Mouse (Mus musculus): ENCODE data around the gene 1700016C15Rik. TPM values are rescaled to one million over a fixed set of nuclear protein-coding genes. Genes with fewer than 3 reads are reported as not detected.

The 1700016C15Rik gene
- polyA plus RNA-seq (2014; fragmentation: Nextera tagmentation; extraction: Ambion mirVana): not detected in 2 replicates

GRCm38 (mm10) chr1:177729043-177730024, at the start of gene 1700016C15Rik:
Gene 1700016C15Rik, plus strand, starts transcription at chr1:177729814.
- H3K9me3 ChIP-seq (replicated peaks; ENCODE audit: control insufficient read depth, low read length): peaks cover 3% of the 10 kb centered on the region; the same call in 1 of the 2 replicates
- H3K36me3 ChIP-seq (ENCODE audit: control insufficient read depth, insufficient read depth, low read length): no peaks in the 10 kb centered on the region
- H3K4me1 ChIP-seq (ENCODE audit: control insufficient read depth, insufficient read depth, low read length): no peaks in the 10 kb centered on the region
- DNase-seq (ENCODE audit: low spot score) (no peak), ATAC-seq (no peak)
- no peak within 1 kb of the TSS for H3K9ac ChIP-seq (ENCODE audit: low read length)
- no peak within 1 kb of the TSS for H3K27ac ChIP-seq (ENCODE audit: low read depth, low read length)
- no peak within 1 kb of the TSS for H3K4me2 ChIP-seq (ENCODE audit: low read length)
- no peak within 1 kb of the TSS for H3K4me3 ChIP-seq (ENCODE audit: low read depth, low read length)
- H3K27me3 ChIP-seq (replicated peaks; ENCODE audit: control insufficient read depth, insufficient read depth, low read length): no peaks in the 10 kb centered on the region
- 32% methylated on average over 11 of the region's 11 CpGs for WGBS

DNA sequence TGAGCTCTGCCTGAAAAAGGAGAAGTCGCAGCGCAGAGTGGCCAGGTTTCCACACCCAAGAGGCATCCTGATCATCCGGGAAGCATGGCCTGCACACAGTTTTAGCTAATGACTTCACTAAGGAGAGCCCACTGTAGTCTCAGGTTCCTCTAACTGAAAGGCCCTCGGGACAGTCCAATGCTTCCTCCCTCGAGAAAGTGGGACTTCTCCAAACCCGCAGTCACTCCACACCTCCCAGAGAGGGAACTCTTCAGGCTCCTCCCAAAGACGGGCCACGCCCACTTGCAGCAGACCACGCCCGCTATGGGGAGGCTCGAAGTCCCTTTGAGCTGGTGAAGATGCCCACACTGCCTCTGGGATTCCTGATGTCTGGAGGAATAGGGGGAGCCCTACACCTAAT, 48.4 kb upstream of the 1700016C15Rik start:
- ATAC-seq (no peak), DNase-seq (ENCODE audit: low spot score) (no peak)
- Histone ChIP-seq H3K4me2 (ENCODE audit: low read length) (no peak overlapping the region), H3K4me1 (ENCODE audit: control insufficient read depth, insufficient read depth, low read length) (peaks cover 14% of the 10 kb centered on the region), H3K4me3 (ENCODE audit: low read depth, low read length) (no peak overlapping the region), H3K27me3 (replicated peaks; ENCODE audit: control insufficient read depth, insufficient read depth, low read length) (no peaks in the 10 kb centered on the region), H3K36me3 (ENCODE audit: control insufficient read depth, insufficient read depth, low read length) (no peaks in the 10 kb centered on the region), H3K9me3 (replicated peaks; ENCODE audit: control insufficient read depth, low read length) (no peaks in the 10 kb centered on the region), H3K27ac (ENCODE audit: low read depth, low read length) (no peak overlapping the region), H3K9ac (ENCODE audit: low read length) (no peak overlapping the region)
- 82% methylated on average over 11 of the region's 11 CpGs for WGBS

GRCm38 (mm10) chr1:177683931-177684836, 45.4 kb upstream of the 1700016C15Rik start:
- H3K9ac ChIP-seq (ENCODE audit: low read length): peak overlapping the region; percentile 14; the same call in 1 of the 2 replicates
- no peak overlapping the region for H3K27ac ChIP-seq (ENCODE audit: low read depth, low read length)
- H3K9me3 ChIP-seq (replicated peaks; ENCODE audit: control insufficient read depth, low read length): no peaks in the 10 kb centered on the region
- no peaks in the 10 kb centered on the region for H3K27me3 ChIP-seq (replicated peaks; ENCODE audit: control insufficient read depth, insufficient read depth, low read length)
- ATAC-seq (peak; percentile 61), DNase-seq (ENCODE audit: low spot score) (peak; percentile 47)
- WGBS: 47% methylated on average over 18 of the region's 18 CpGs
- H3K4me1 ChIP-seq (ENCODE audit: control insufficient read depth, insufficient read depth, low read length): peaks cover 14% of the 10 kb centered on the region
- H3K4me3 ChIP-seq (ENCODE audit: low read depth, low read length): no peak overlapping the region
- no peaks in the 10 kb centered on the region for H3K36me3 ChIP-seq (ENCODE audit: control insufficient read depth, insufficient read depth, low read length)
- peak overlapping the region; percentile 28 for H3K4me2 ChIP-seq (ENCODE audit: low read length)

DNA sequence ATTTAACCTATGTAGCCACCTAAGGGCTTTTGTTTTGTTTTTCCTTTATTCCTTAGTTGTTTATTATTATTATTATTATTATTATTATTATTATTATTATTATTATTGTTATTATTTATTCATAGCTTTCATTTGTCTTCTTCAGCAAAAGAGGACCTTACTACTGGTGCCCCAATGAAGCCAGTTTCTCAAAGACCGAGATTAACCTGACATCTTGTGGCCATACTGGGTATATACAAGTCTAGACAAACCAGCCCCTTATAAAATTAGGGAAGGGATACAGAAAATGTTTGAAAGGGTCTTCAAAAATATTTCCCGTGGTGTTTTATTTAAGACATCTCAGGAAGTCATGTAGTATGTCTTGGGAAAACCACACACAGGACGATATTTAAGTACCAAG, 44.7 kb upstream of the 1700016C15Rik start:
- Histone ChIP-seq H3K36me3 (ENCODE audit: control insufficient read depth, insufficient read depth, low read length) (no peaks in the 10 kb centered on the region), H3K27ac (ENCODE audit: low read depth, low read length) (no peak overlapping the region), H3K27me3 (replicated peaks; ENCODE audit: control insufficient read depth, insufficient read depth, low read length) (no peaks in the 10 kb centered on the region), H3K9ac (ENCODE audit: low read length) (no peak overlapping the region), H3K9me3 (replicated peaks; ENCODE audit: control insufficient read depth, low read length) (no peaks in the 10 kb centered on the region), H3K4me2 (ENCODE audit: low read length) (no peak overlapping the region), H3K4me3 (ENCODE audit: low read depth, low read length) (no peak overlapping the region), H3K4me1 (ENCODE audit: control insufficient read depth, insufficient read depth, low read length) (peaks cover 14% of the 10 kb centered on the region)
- DNase-seq (ENCODE audit: low spot score): peak; percentile 88
- WGBS: 11% methylated on average over 3 of the region's 3 CpGs
- ATAC-seq: peak; percentile 79

DNA sequence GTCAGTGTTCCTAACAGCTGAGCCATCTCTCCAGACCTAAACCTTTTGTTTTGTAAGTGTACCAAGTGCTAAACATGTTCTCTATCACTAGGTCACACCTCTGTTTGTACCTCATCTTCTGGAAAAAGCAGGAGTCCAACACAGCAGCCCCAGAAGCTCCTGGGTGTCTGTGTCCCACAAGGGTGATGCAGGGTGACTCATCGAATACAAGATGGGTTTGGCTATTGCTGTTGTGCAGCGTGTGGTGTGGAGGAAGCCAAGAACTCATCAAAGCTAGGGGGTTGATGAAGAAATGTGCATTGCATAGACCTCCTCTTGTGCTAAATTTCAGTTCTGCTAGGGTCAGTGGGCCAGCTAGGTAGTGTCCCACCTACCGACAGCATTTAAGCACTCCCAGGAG, 43.5 kb upstream of the 1700016C15Rik start:
- no peak overlapping the region for H3K27ac ChIP-seq (ENCODE audit: low read depth, low read length)
- ATAC-seq (no peak), DNase-seq (ENCODE audit: low spot score) (no peak)
- no peaks in the 10 kb centered on the region for H3K36me3 ChIP-seq (ENCODE audit: control insufficient read depth, insufficient read depth, low read length)
- no peak overlapping the region for H3K9ac ChIP-seq (ENCODE audit: low read length)
- no peak overlapping the region for H3K4me3 ChIP-seq (ENCODE audit: low read depth, low read length)
- H3K9me3 ChIP-seq (replicated peaks; ENCODE audit: control insufficient read depth, low read length): no peaks in the 10 kb centered on the region
- no peaks in the 10 kb centered on the region for H3K27me3 ChIP-seq (replicated peaks; ENCODE audit: control insufficient read depth, insufficient read depth, low read length)
- 79% methylated on average over 3 of the region's 3 CpGs for WGBS
- H3K4me2 ChIP-seq (ENCODE audit: low read length): no peak overlapping the region
- H3K4me1 ChIP-seq (ENCODE audit: control insufficient read depth, insufficient read depth, low read length): peaks cover 14% of the 10 kb centered on the region

- H3K9ac ChIP-seq (ENCODE audit: low read length): no peak overlapping the region
- no peak for DNase-seq (ENCODE audit: low spot score)
- no peaks in the 10 kb centered on the region for H3K27me3 ChIP-seq (replicated peaks; ENCODE audit: control insufficient read depth, insufficient read depth, low read length)
- peaks cover 14% of the 10 kb centered on the region for H3K4me1 ChIP-seq (ENCODE audit: control insufficient read depth, insufficient read depth, low read length)
- no peak overlapping the region for H3K27ac ChIP-seq (ENCODE audit: low read depth, low read length)
- no peak for ATAC-seq
- no peaks in the 10 kb centered on the region for H3K36me3 ChIP-seq (ENCODE audit: control insufficient read depth, insufficient read depth, low read length)
- no peaks in the 10 kb centered on the region for H3K9me3 ChIP-seq (replicated peaks; ENCODE audit: control insufficient read depth, low read length)
- H3K4me2 ChIP-seq (ENCODE audit: low read length): no peak overlapping the region
- WGBS: 85% methylated on average over 5 of the region's 5 CpGs
- H3K4me3 ChIP-seq (ENCODE audit: low read depth, low read length): no peak overlapping the region
Measured at GRCm38 (mm10) chr1:177686982-177687381, 42.6 kb upstream of the 1700016C15Rik start.

DNA sequence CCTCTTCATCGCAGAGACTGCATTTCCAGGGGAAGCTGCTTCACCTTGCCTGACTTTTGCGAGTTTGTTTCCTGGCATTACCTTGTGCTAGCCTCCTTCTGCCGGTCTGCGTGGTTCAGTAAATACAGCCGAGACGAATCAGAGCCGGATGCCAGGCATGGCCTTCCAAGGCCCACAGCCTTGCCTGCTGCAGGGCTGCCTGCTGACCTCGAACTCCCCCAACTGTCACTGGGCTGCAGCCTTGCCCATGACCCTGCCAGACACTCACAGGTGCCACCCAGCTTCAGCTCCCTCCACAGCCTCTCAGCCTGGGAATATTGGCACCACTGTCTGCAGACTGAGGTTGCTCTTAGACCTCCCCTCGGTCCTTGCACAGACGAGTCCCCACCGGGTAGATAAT, 37.1 kb upstream of the 1700016C15Rik start:
- 65% methylated on average over 11 of the region's 11 CpGs for WGBS
- no peaks in the 10 kb centered on the region for H3K9me3 ChIP-seq (replicated peaks; ENCODE audit: control insufficient read depth, low read length)
- DNase-seq (ENCODE audit: low spot score): no peak
- H3K4me1 ChIP-seq (ENCODE audit: control insufficient read depth, insufficient read depth, low read length): no peaks in the 10 kb centered on the region
- no peak overlapping the region for H3K4me3 ChIP-seq (ENCODE audit: low read depth, low read length)
- H3K27me3 ChIP-seq (replicated peaks; ENCODE audit: control insufficient read depth, insufficient read depth, low read length): no peaks in the 10 kb centered on the region
- no peak overlapping the region for H3K9ac ChIP-seq (ENCODE audit: low read length)
- no peak overlapping the region for H3K4me2 ChIP-seq (ENCODE audit: low read length)
- H3K27ac ChIP-seq (ENCODE audit: low read depth, low read length): no peak overlapping the region
- H3K36me3 ChIP-seq (ENCODE audit: control insufficient read depth, insufficient read depth, low read length): no peaks in the 10 kb centered on the region
- ATAC-seq: no peak

GRCm38 (mm10) chr1:177693486-177694252, 35.9 kb upstream of the 1700016C15Rik start:
- Histone ChIP-seq H3K36me3 (ENCODE audit: control insufficient read depth, insufficient read depth, low read length) (no peaks in the 10 kb centered on the region), H3K9ac (ENCODE audit: low read length) (no peak overlapping the region), H3K4me2 (ENCODE audit: low read length) (no peak overlapping the region), H3K27me3 (replicated peaks; ENCODE audit: control insufficient read depth, insufficient read depth, low read length) (no peaks in the 10 kb centered on the region), H3K4me1 (ENCODE audit: control insufficient read depth, insufficient read depth, low read length) (no peaks in the 10 kb centered on the region), H3K4me3 (ENCODE audit: low read depth, low read length) (no peak overlapping the region), H3K27ac (ENCODE audit: low read depth, low read length) (no peak overlapping the region), H3K9me3 (replicated peaks; ENCODE audit: control insufficient read depth, low read length) (no peaks in the 10 kb centered on the region)
- DNase-seq (ENCODE audit: low spot score): no peak
- no peak for ATAC-seq
- 75% methylated on average over 9 of the region's 9 CpGs for WGBS

Data from forebrain, embryonic 14.5 days (tissue).